8 mouse cellular contexts compared by ENCODE assay signal in genomic region chr15:13171486-13172364, GRCm38 (mm10). TPM values are rescaled to one million over a fixed set of nuclear protein-coding genes. Genes with fewer than 3 reads are reported as not detected.
DNase-seq lines count a peak whose midpoint lies in the region; ATAC-seq lines count a peak whose summit lies in the region.

No protein-coding gene starts in this region.

- peak overlapping the region; percentile 48 for H3K9ac ChIP-seq in embryonic facial prominence, embryonic 11.5 days (replicated peaks; ENCODE audit: low read length)
- H3K9ac ChIP-seq in midbrain, embryonic 12.5 days (replicated peaks): peak overlapping the region; percentile 70

- DNase-seq in heart, embryonic 10.5 days (ENCODE audit: low spot score): no peak
- DNase-seq in heart, postnatal 14 days: no peak
- peak; percentile 52 for DNase-seq in embryonic facial prominence, embryonic 11.5 days (ENCODE audit: low spot score)
- DNase-seq in kidney, adult 18-20 months: peak; percentile 81
- no peak for DNase-seq in left cerebral cortex, postnatal 4 days
- no peak for DNase-seq in layer of hippocampus, adult 11-12 months (ENCODE audit: low spot score)

- peak overlapping the region; percentile 52; the same call in 1 of the 2 replicates for H3K27ac ChIP-seq in heart, embryonic 10.5 days
- no peak overlapping the region for H3K27ac ChIP-seq in embryonic facial prominence, embryonic 11.5 days (replicated peaks; ENCODE audit: low read depth, low read length)
- no peak overlapping the region for H3K27ac ChIP-seq in midbrain, embryonic 12.5 days (replicated peaks)

- peaks cover 5% of the 10 kb centered on the region; the same call in 1 of the 2 replicates for H3K27me3 ChIP-seq in heart, embryonic 10.5 days (ENCODE audit: insufficient read depth, poor library complexity, severe bottlenecking)
- H3K27me3 ChIP-seq in embryonic facial prominence, embryonic 11.5 days (ENCODE audit: control insufficient read depth, insufficient read depth, low read length): no peaks in the 10 kb centered on the region
- peaks cover 18% of the 10 kb centered on the region for H3K27me3 ChIP-seq in midbrain, embryonic 12.5 days

- H3K36me3 ChIP-seq in heart, embryonic 10.5 days: no peaks in the 10 kb centered on the region
- no peaks in the 10 kb centered on the region for H3K36me3 ChIP-seq in embryonic facial prominence, embryonic 11.5 days (replicated peaks; ENCODE audit: control insufficient read depth, insufficient read depth, low read depth, low read length)
- H3K36me3 ChIP-seq in midbrain, embryonic 12.5 days: no peaks in the 10 kb centered on the region

- intact Hi-C loops in heart, postnatal 14 days (cut with DNase I): loop anchor here (10.0 kb wide), 1 partner anchor 683 kb away; no protein-coding TSS in a partner anchor
- intact Hi-C loops in left cerebral cortex, postnatal 4 days (cut with DNase I): loop anchor here (10.0 kb wide), 1 partner anchor 87 kb away; no protein-coding TSS in a partner anchor

- ATAC-seq in embryonic facial prominence, embryonic 11.5 days (replicated peaks; ENCODE audit: insufficient number of reproducible peaks, low FRiP score, low TSS enrichment, low read depth): no peak
- ATAC-seq in midbrain, embryonic 12.5 days (ENCODE audit: low FRiP score, low read depth): no peak
- no peak for ATAC-seq in activated CD4-positive, CD25-positive, alpha-beta regulatory T cell, adult 4 months

- H3K9me3 ChIP-seq in heart, embryonic 10.5 days: no peaks in the 10 kb centered on the region
- H3K9me3 ChIP-seq in embryonic facial prominence, embryonic 11.5 days (replicated peaks; ENCODE audit: control insufficient read depth, low read length): no peaks in the 10 kb centered on the region
- H3K9me3 ChIP-seq in midbrain, embryonic 12.5 days: no peaks in the 10 kb centered on the region

- 6% methylated on average over 16 of the region's 16 CpGs for WGBS in heart, embryonic 10.5 days
- WGBS in embryonic facial prominence, embryonic 11.5 days: 4% methylated on average over 16 of the region's 16 CpGs
- WGBS in midbrain, embryonic 12.5 days: 2% methylated on average over 16 of the region's 16 CpGs

- H3K4me2 ChIP-seq in embryonic facial prominence, embryonic 11.5 days (ENCODE audit: low read depth, low read length): peak overlapping the region; percentile 85
- peak overlapping the region; percentile 82 for H3K4me2 ChIP-seq in midbrain, embryonic 12.5 days (replicated peaks)

- peak overlapping the region; percentile 77 for H3K4me3 ChIP-seq in heart, embryonic 10.5 days
- H3K4me3 ChIP-seq in embryonic facial prominence, embryonic 11.5 days (ENCODE audit: low read depth, low read length): peak overlapping the region; percentile 63
- H3K4me3 ChIP-seq in midbrain, embryonic 12.5 days: peak overlapping the region; percentile 68

- H3K4me1 ChIP-seq in heart, embryonic 10.5 days: peaks cover 12% of the 10 kb centered on the region; the same call in 1 of the 2 replicates
- no peaks in the 10 kb centered on the region for H3K4me1 ChIP-seq in embryonic facial prominence, embryonic 11.5 days (ENCODE audit: control insufficient read depth, insufficient read depth, low read length)
- peaks cover 23% of the 10 kb centered on the region for H3K4me1 ChIP-seq in midbrain, embryonic 12.5 days

RNA-seq across cellular contexts. Expression of gene Cdh6, which starts 1.8 kb away (rescaled TPM):
- polyA plus RNA-seq in heart, embryonic 10.5 days (2016; fragmentation: Nextera tagmentation; extraction: Ambion mirVana): 3.0 and 5.1 TPM in 2 replicates
- total RNA-seq in heart, postnatal 14 days (2021): under 1 TPM; 0.69 to 1.00 TPM
- 14.6 and 15.8 TPM in 2 replicates for polyA plus RNA-seq in embryonic facial prominence, embryonic 11.5 days (2014; fragmentation: Nextera tagmentation; extraction: Ambion mirVana)
- polyA plus RNA-seq in midbrain, embryonic 12.5 days (2016; fragmentation: Nextera tagmentation; extraction: Ambion mirVana): 7.0 and 9.4 TPM in 2 replicates
- total RNA-seq in left cerebral cortex, postnatal 4 days (2021): 10 to 100 TPM; 41.6 to 47.7 TPM
- under 1 TPM in 1 of 2 experiments, not detected in 1; 0.29 TPM for polyA plus RNA-seq in activated CD4-positive, CD25-positive, alpha-beta regulatory T cell, adult 4 months (2017; shearing (Covaris generic))

Comparison
In these comparisons a context has a peak if more than half of its experiments do, and no peak if none do; other contexts are left out.
1. DNase-seq: peak in embryonic facial prominence, embryonic 11.5 days (single experiment) and kidney, adult 18-20 months (single experiment); none in heart, embryonic 10.5 days (single experiment), heart, postnatal 14 days (0 of 2), left cerebral cortex, postnatal 4 days (single experiment) and layer of hippocampus, adult 11-12 months (single experiment).
2. Peak in every context shown above with its lines, with median percentiles within 50 percentile points of each other: H3K4me3 ChIP-seq.